Mouse (Mus musculus) kidney, adult 2 months (tissue): ENCODE results near the gene B3galnt1. TPM values are rescaled to one million over a fixed set of nuclear protein-coding genes. Genes with fewer than 3 reads are reported as not detected.

Source experiments
- DNase-seq: peaks from one replicate; pipeline ENCODE4 v3.0.0; 2021
- H3K27ac ChIP-seq: fragments of 200-500 bp; 2 replicates; pipeline ENCODE4 v1.5.1; 2012; ENCODE audit warnings: low read depth, low read length, control low read depth, inconsistent platforms; ENCODE audit not compliant: insufficient read depth
- H3K27me3 ChIP-seq: fragments of 200-500 bp; replicated peaks from 2 replicates; pipeline ENCODE4 v1.6.1; 2012; ENCODE audit warnings: mild to moderate bottlenecking, moderate library complexity, low read length, inconsistent platforms; ENCODE audit not compliant: control insufficient read depth, insufficient read depth
- H3K36me3 ChIP-seq: fragments of 200-500 bp; 2 replicates; pipeline ENCODE4 v1.6.1; 2012; ENCODE audit warnings: mild to moderate bottlenecking, moderate library complexity, low read length, inconsistent platforms; ENCODE audit not compliant: control insufficient read depth, insufficient read depth
- H3K4me1 ChIP-seq: fragments of 200-500 bp; 2 replicates; pipeline ENCODE4 v1.6.1; 2011; ENCODE audit warnings: low read length; ENCODE audit not compliant: control insufficient read depth, insufficient read depth
- H3K4me3 ChIP-seq: fragments of 200-500 bp; 2 replicates; pipeline ENCODE4 v1.5.1; 2011; ENCODE audit warnings: mild to moderate bottlenecking, low read depth, low read length, control low read depth; ENCODE audit not compliant: insufficient read depth
- CTCF ChIP-seq: fragments of 200-500 bp; conservative IDR thresholded peaks from 2 replicates; pipeline ENCODE4 v1.5.1; 2011; ENCODE audit warnings: low read depth, mild to moderate bottlenecking, control low read depth, low read length, moderate library complexity, mixed read lengths; ENCODE audit not compliant: insufficient read depth, insufficient read length
- POLR2A ChIP-seq: fragments of 200-500 bp; IDR thresholded peaks from one replicate; pipeline ENCODE4 v1.6.1; 2011; ENCODE audit warnings: low read depth, low read length, control low read depth
- WGBS: fragments of 180-500 bp; shearing (Covaris S2); methylation state at CpG from one replicate; pipeline ENCODE4 v1.1.7; 2018; 5-methylcytosine and 5-hydroxymethylcytosine counted together
- polyA plus RNA-seq: library from polyadenylated mRNA; depleted of rRNA; stranded (reverse); fragments of >200 nt; gene quantifications from 2 replicates; pipeline ENCODE4 v1.2.3, GENCODE M21; 2012; rRNA removed

The B3galnt1 gene
- polyA plus RNA-seq, 1 experiment: 28.3 TPM

GRCm38 (mm10) chr3:69535486-69535885 is 63.3 kb downstream of the B3galnt1 start:
- H3K27me3 ChIP-seq: no peaks in the 10 kb centered on the region
- 78% methylated on average over 10 of the region's 10 CpGs for WGBS
- TF ChIP-seq CTCF (no peak), POLR2A (no peak)
- no peak overlapping the region for H3K27ac ChIP-seq
- H3K4me1 ChIP-seq: no peaks in the 10 kb centered on the region
- no peak overlapping the region for H3K4me3 ChIP-seq
- DNase-seq: no peak
- H3K36me3 ChIP-seq: no peaks in the 10 kb centered on the region

GRCm38 (mm10) chr3:69532687-69533086 is 66.1 kb downstream of the B3galnt1 start:
- Histone ChIP-seq H3K4me3 (no peak overlapping the region), H3K27me3 (no peaks in the 10 kb centered on the region), H3K4me1 (no peaks in the 10 kb centered on the region), H3K27ac (no peak overlapping the region), H3K36me3 (no peaks in the 10 kb centered on the region)
- DNase-seq: no peak
- TF ChIP-seq CTCF: no peak
- no peak for TF ChIP-seq POLR2A
- 72% methylated on average over 4 of the region's 4 CpGs for WGBS

GRCm38 (mm10) chr3:69531511-69531910 is 67.2 kb downstream of the B3galnt1 start:
- Histone ChIP-seq H3K27ac (no peak overlapping the region), H3K4me3 (no peak overlapping the region), H3K27me3 (no peaks in the 10 kb centered on the region), H3K36me3 (no peaks in the 10 kb centered on the region), H3K4me1 (no peaks in the 10 kb centered on the region)
- TF ChIP-seq CTCF (no peak), POLR2A (no peak)
- DNase-seq: no peak
- WGBS: 58% methylated on average over 9 of the region's 9 CpGs

GRCm38 (mm10) chr3:69529576-69529975 is 69.2 kb downstream of the B3galnt1 start:
- Histone ChIP-seq H3K36me3 (no peaks in the 10 kb centered on the region), H3K27me3 (no peaks in the 10 kb centered on the region), H3K4me1 (no peaks in the 10 kb centered on the region), H3K4me3 (no peak overlapping the region), H3K27ac (no peak overlapping the region)
- no peak for DNase-seq
- no peak for TF ChIP-seq CTCF
- TF ChIP-seq POLR2A: no peak
- WGBS: 69% methylated on average over 7 of the region's 7 CpGs

- Histone ChIP-seq H3K4me1 (no peaks in the 10 kb centered on the region), H3K27me3 (no peaks in the 10 kb centered on the region), H3K4me3 (no peak overlapping the region), H3K36me3 (no peaks in the 10 kb centered on the region), H3K27ac (no peak overlapping the region)
- TF ChIP-seq CTCF (no peak), POLR2A (no peak)
- DNase-seq: no peak
- WGBS: 97% methylated on average over 1 of the region's 1 CpGs
These were observed 71.4 kb downstream of the B3galnt1 start for GRCm38 (mm10) chr3:69527384-69527783.

- H3K4me3 ChIP-seq: no peak overlapping the region
- H3K36me3 ChIP-seq: no peaks in the 10 kb centered on the region
- DNase-seq: no peak
- 52% methylated on average over 8 of the region's 8 CpGs for WGBS
- H3K27me3 ChIP-seq: no peaks in the 10 kb centered on the region
- H3K4me1 ChIP-seq: no peaks in the 10 kb centered on the region
- H3K27ac ChIP-seq: no peak overlapping the region
- no peak for TF ChIP-seq CTCF
- no peak for TF ChIP-seq POLR2A
These were observed 73.7 kb downstream of the B3galnt1 start for GRCm38 (mm10) chr3:69525072-69525529.

GRCm38 (mm10) chr3:69524356-69525071 is 74.2 kb downstream of the B3galnt1 start:
- no peak for TF ChIP-seq POLR2A
- TF ChIP-seq CTCF: no peak
- DNase-seq: no peak
- H3K36me3 ChIP-seq: no peaks in the 10 kb centered on the region
- no peak overlapping the region for H3K4me3 ChIP-seq
- WGBS: 75% methylated on average over 8 of the region's 8 CpGs
- H3K27ac ChIP-seq: no peak overlapping the region
- no peaks in the 10 kb centered on the region for H3K4me1 ChIP-seq
- H3K27me3 ChIP-seq: no peaks in the 10 kb centered on the region

Other genes starting within 250 kb of the B3galnt1 start
- 32.0 and 33.2 TPM in 2 replicates for gene Nmd3, start 123.0 kb upstream of the B3galnt1 start, polyA plus RNA-seq